Mouse (Mus musculus): ENCODE results near the gene Capn1.

Gene Capn1

GRCm38 (mm10) chr19:5951631-5952030 lies 64.1 kb downstream of the Capn1 start:
- no peak for DNase-seq

- no peak for DNase-seq
These were observed 65.5 kb downstream of the Capn1 start for GRCm38 (mm10) chr19:5950218-5950617.

- no peak for DNase-seq
These were observed 69.8 kb downstream of the Capn1 start for GRCm38 (mm10) chr19:5945891-5946290.

GRCm38 (mm10) chr19:5945027-5945426 lies 70.7 kb downstream of the Capn1 start:
- DNase-seq, result no peak

- DNase-seq, result no peak
These were observed 71.6 kb downstream of the Capn1 start for GRCm38 (mm10) chr19:5944145-5944544.

GRCm38 (mm10) chr19:5943404-5943803 lies 72.3 kb downstream of the Capn1 start:
- no peak for DNase-seq

GRCm38 (mm10) chr19:5942581-5942980 lies 73.1 kb downstream of the Capn1 start:
- no peak for DNase-seq

- no peak for DNase-seq
These were observed 75.0 kb downstream of the Capn1 start for GRCm38 (mm10) chr19:5940656-5941055.

GRCm38 (mm10) chr19:5940173-5940572 lies 75.5 kb downstream of the Capn1 start:
- no peak for DNase-seq

GRCm38 (mm10) chr19:5939715-5940114 lies 76.0 kb downstream of the Capn1 start:
- DNase-seq, result no peak

All from thymus, postnatal 4 days (tissue).